Mouse (Mus musculus) limb, embryonic 14.5 days (tissue): ENCODE measurements around the gene Rab11fip3. TPM values are rescaled to one million over a fixed set of nuclear protein-coding genes. Genes with fewer than 3 reads are reported as not detected.

Source experiments
- ATAC-seq: fragments of 200-750 bp; cut with Nextera tagmentation; 2 replicates; pipeline ENCODE4 v1.8.0; 2017; ENCODE audit warnings: low read depth, moderate number of reproducible peaks, moderate TSS enrichment; ENCODE audit not compliant: low FRiP score
- DNase-seq: peaks from one replicate; pipeline ENCODE4 v3.0.0-alpha.2; 2015; ENCODE audit warnings: low spot score
- H3K27ac ChIP-seq: fragments of 300-500 bp; sonication (generic); replicated peaks from 2 replicates; pipeline ENCODE4 v1.5.1; 2014; ENCODE audit warnings: low read depth, mild to moderate bottlenecking, low read length, moderate library complexity, mixed read lengths
- H3K27me3 ChIP-seq: fragments of 300-500 bp; sonication (generic); 2 replicates; pipeline ENCODE4 v1.6.1; 2014; ENCODE audit warnings: low read length, mixed read lengths; ENCODE audit not compliant: control insufficient read depth, insufficient read depth
- H3K36me3 ChIP-seq: fragments of 300-500 bp; sonication (generic); 2 replicates; pipeline ENCODE4 v1.6.1; 2014; ENCODE audit warnings: mild to moderate bottlenecking, low read length, moderate library complexity, mixed read lengths; ENCODE audit not compliant: control insufficient read depth, insufficient read depth
- H3K4me1 ChIP-seq: fragments of 300-500 bp; sonication (generic); 2 replicates; pipeline ENCODE4 v1.6.1; 2014; ENCODE audit warnings: antibody characterized with exemption, low read length, mixed read lengths; ENCODE audit not compliant: control insufficient read depth, insufficient read depth
- H3K4me2 ChIP-seq: fragments of 300-500 bp; sonication (generic); replicated peaks from 2 replicates; pipeline ENCODE4 v1.6.1; 2014; ENCODE audit warnings: low read depth, mild to moderate bottlenecking, low read length, moderate library complexity; ENCODE audit not compliant: severe bottlenecking
- H3K4me3 ChIP-seq: fragments of 300-500 bp; sonication (generic); replicated peaks from 2 replicates; pipeline ENCODE4 v1.5.1; 2014; ENCODE audit warnings: low read length
- H3K9ac ChIP-seq: fragments of 300-500 bp; sonication (generic); 2 replicates; pipeline ENCODE4 v1.6.1; 2014; ENCODE audit warnings: mild to moderate bottlenecking, low read depth, low read length, moderate library complexity; ENCODE audit not compliant: severe bottlenecking
- H3K9me3 ChIP-seq: fragments of 300-500 bp; sonication (generic); 2 replicates; pipeline ENCODE4 v1.6.1; 2016; ENCODE audit warnings: low read length; ENCODE audit not compliant: control insufficient read depth
- POLR2A ChIP-seq: fragments of 200-500 bp; IDR thresholded peaks from 2 replicates; pipeline ENCODE4 v1.8.0; 2012; ENCODE audit warnings: inconsistent platforms, mild to moderate bottlenecking, moderate library complexity, borderline replicate concordance; ENCODE audit not compliant: insufficient read depth, insufficient read length; ENCODE audit errors: extremely low read depth
- WGBS: fragments of 180-500 bp; shearing (Covaris S2); extraction: QIAGEN DNeasy Blood & Tissue Kit; methylation state at CpG from one replicate; pipeline ENCODE4 v1.1.7; 2014; 5-methylcytosine and 5-hydroxymethylcytosine counted together
- polyA plus RNA-seq, 2 experiments: library from polyadenylated mRNA; depleted of rRNA in 1 of 2; stranded (reverse) in 1 of 2; unstranded in 1 of 2; fragments of >200 nt; fragmentation: Nextera tagmentation in 1 of 2; extraction: Ambion mirVana in 1 of 2; gene quantifications; 2 replicates each; pipeline versions ENCODE4 v1.2.1 to v1.2.3; 2012 to 2014

Rab11fip3 gene
- polyA plus RNA-seq, 2 experiments, result 17.8 to 39.0 TPM

- H3K4me1 ChIP-seq, result peaks cover 17% of the 10 kb centered on the region
- H3K27ac ChIP-seq, result no peak overlapping the region
- 100% methylated on average over 1 of the region's 1 CpGs for WGBS
- no peak for ATAC-seq
- peak overlapping the region; percentile 90 for H3K4me3 ChIP-seq
- no peaks in the 10 kb centered on the region for H3K9me3 ChIP-seq
- no peaks in the 10 kb centered on the region for H3K27me3 ChIP-seq
- no peak for DNase-seq
- TF ChIP-seq POLR2A, result no peak
- peaks cover 5% of the 10 kb centered on the region; the same call in 1 of the 2 replicates for H3K36me3 ChIP-seq
- peak overlapping the region; percentile 70 for H3K4me2 ChIP-seq
- peak overlapping the region; percentile 89 for H3K9ac ChIP-seq
Observed at GRCm38 (mm10) chr17:25984066-25984465, 85.3 kb downstream of the Rab11fip3 start.

GRCm38 (mm10) chr17:25982913-25983312, 86.4 kb downstream of the Rab11fip3 start:
- Histone ChIP-seq H3K4me3 (no peak overlapping the region), H3K9me3 (no peaks in the 10 kb centered on the region), H3K4me1 (peaks cover 17% of the 10 kb centered on the region), H3K27me3 (no peaks in the 10 kb centered on the region), H3K4me2 (no peak overlapping the region), H3K27ac (no peak overlapping the region), H3K9ac (no peak overlapping the region), H3K36me3 (no peaks in the 10 kb centered on the region)
- no peak for TF ChIP-seq POLR2A
- DNase-seq (no peak), ATAC-seq (no peak)
- 89% methylated on average over 3 of the region's 3 CpGs for whole genome bisulfite sequencing

- Histone ChIP-seq H3K4me2 (no peak overlapping the region), H3K27ac (no peak overlapping the region), H3K4me3 (no peak overlapping the region), H3K9me3 (no peaks in the 10 kb centered on the region), H3K36me3 (0 out of 2 replicates have a peak, but pooled peaks cover 3% of the 10 kb centered on the region), H3K27me3 (no peaks in the 10 kb centered on the region), H3K9ac (no peak overlapping the region), H3K4me1 (peaks cover 17% of the 10 kb centered on the region)
- WGBS, result 90% methylated on average over 5 of the region's 5 CpGs
- ATAC-seq (no peak), DNase-seq (no peak)
- no peak for TF ChIP-seq POLR2A
Observed at GRCm38 (mm10) chr17:25980854-25981253, 88.5 kb downstream of the Rab11fip3 start.

- DNase-seq, result peak; percentile 40
- H3K9ac ChIP-seq, result no peak overlapping the region
- H3K27ac ChIP-seq, result no peak overlapping the region
- no peak overlapping the region for H3K4me2 ChIP-seq
- WGBS, result 81% methylated on average over 5 of the region's 5 CpGs
- H3K4me3 ChIP-seq, result no peak overlapping the region
- no peak for ATAC-seq
- H3K36me3 ChIP-seq, result 0 out of 2 replicates have a peak, but pooled peaks cover 3% of the 10 kb centered on the region
- peaks cover 17% of the 10 kb centered on the region for H3K4me1 ChIP-seq
- no peak for TF ChIP-seq POLR2A
- H3K9me3 ChIP-seq, result no peaks in the 10 kb centered on the region
- no peaks in the 10 kb centered on the region for H3K27me3 ChIP-seq
Observed at GRCm38 (mm10) chr17:25979829-25980738, 89.3 kb downstream of the Rab11fip3 start.

GRCm38 (mm10) chr17:25970954-25971707, 98.2 kb downstream of the Rab11fip3 start:
- Histone ChIP-seq H3K4me1 (0 out of 2 replicates have a peak, but pooled peaks cover 5% of the 10 kb centered on the region), H3K27me3 (no peaks in the 10 kb centered on the region), H3K36me3 (peaks cover 11% of the 10 kb centered on the region; the same call in 1 of the 2 replicates), H3K9ac (no peak overlapping the region), H3K9me3 (no peaks in the 10 kb centered on the region), H3K27ac (no peak overlapping the region), H3K4me3 (no peak overlapping the region), H3K4me2 (no peak overlapping the region)
- ATAC-seq (no peak), DNase-seq (no peak)
- no peak for TF ChIP-seq POLR2A
- WGBS, result 76% methylated on average over 4 of the region's 4 CpGs
